Mouse (Mus musculus) urinary bladder, postnatal 36 days (tissue): ENCODE data around the gene Mroh9.

Experiments
- DNase-seq, 2 experiments: peaks; one replicate each; pipeline ENCODE4 v3.0.0; 2022; ENCODE audit warnings: low spot score in 2 of 2, mixed read lengths in 1 of 2

The Mroh9 gene

GRCm38 (mm10) chr1:162984428-162984827 is 101.0 kb downstream of the Mroh9 start, which contains the start of gene Fmo3:
Gene Fmo3, minus strand, starts transcription at chr1:162984528.
- DNase-seq, result no peak
